Mouse (Mus musculus) ES-Bruce4 (cell line): ENCODE data around the gene Mast1.

ENCODE experiments used
- CTCF ChIP-seq: IDR thresholded peaks from one replicate; pipeline ENCODE4 v1.8.1; 2011; ENCODE audit warnings: low read depth, low read length
- EP300 ChIP-seq: IDR thresholded peaks from 2 replicates; pipeline ENCODE4 v1.6.1; 2011; ENCODE audit warnings: low read depth, low read length; ENCODE audit not compliant: insufficient read depth

- no peak for TF ChIP-seq CTCF
- TF ChIP-seq EP300 = no peak
Measured at GRCm38 (mm10) chr8:84909949-84910348, 27.2 kb downstream of the Mast1 start.
